8 mouse cellular contexts compared by ENCODE assay signal in the genomic region with DNA sequence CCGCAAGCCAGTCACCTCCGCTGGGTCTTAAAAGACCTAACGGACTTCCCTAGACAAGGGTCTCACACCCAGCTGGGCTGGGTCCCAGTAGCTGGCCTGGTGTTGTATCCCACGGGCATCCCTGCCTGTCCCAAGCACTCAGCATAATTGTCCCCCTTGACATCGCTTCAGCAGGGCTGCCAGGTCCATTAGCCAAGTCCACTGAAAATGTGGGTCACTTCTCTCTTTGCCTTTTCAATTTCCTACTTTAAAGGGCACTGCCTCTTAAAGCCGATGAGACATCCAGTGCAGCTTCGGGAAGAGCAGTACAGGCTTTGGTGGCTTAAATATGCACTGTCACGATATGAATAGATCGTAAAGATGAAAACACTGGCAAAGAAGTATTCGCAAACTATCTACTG. TPM values are rescaled to one million over a fixed set of nuclear protein-coding genes. Genes with fewer than 3 reads are reported as not detected.
DNase-seq lines count a peak whose midpoint lies in the region; ATAC-seq and TF ChIP-seq lines count a peak whose summit lies in the region.
"Had no signal": no experiment of that assay in that cellular context is flagged by ENCODE, and none has a peak within 500 bp of the region (broad histone marks: within the 10 kb centered on the region; RNA-seq: fewer than 3 reads in every experiment).

No protein-coding gene starts in this region.

- no peaks in the 10 kb centered on the region for H3K27me3 ChIP-seq in lung, postnatal 0 days (replicated peaks; ENCODE audit: insufficient read depth, low read length)
- H3K27me3 ChIP-seq in embryonic facial prominence, embryonic 13.5 days: no peaks in the 10 kb centered on the region
- H3K27me3 ChIP-seq in hindbrain, embryonic 13.5 days: 0 out of 2 replicates have a peak, but pooled peaks cover 3% of the 10 kb centered on the region
- H3K27me3 ChIP-seq in kidney, embryonic 16.5 days (ENCODE audit: insufficient read depth, low read length): no peaks in the 10 kb centered on the region

- WGBS in lung, postnatal 0 days: 59% methylated on average over 10 of the region's 10 CpGs
- 67% methylated on average over 10 of the region's 10 CpGs for WGBS in embryonic facial prominence, embryonic 13.5 days
- WGBS in hindbrain, embryonic 13.5 days: 64% methylated on average over 10 of the region's 10 CpGs
- 24% methylated on average over 10 of the region's 10 CpGs for WGBS in olfactory bulb, adult 2 months
- WGBS in kidney, embryonic 16.5 days: 60% methylated on average over 10 of the region's 10 CpGs

- no peaks in the 10 kb centered on the region for H3K36me3 ChIP-seq in lung, postnatal 0 days (ENCODE audit: insufficient read depth, low read length)
- no peaks in the 10 kb centered on the region for H3K36me3 ChIP-seq in embryonic facial prominence, embryonic 13.5 days
- no peaks in the 10 kb centered on the region for H3K36me3 ChIP-seq in hindbrain, embryonic 13.5 days
- H3K36me3 ChIP-seq in kidney, embryonic 16.5 days (ENCODE audit: insufficient read depth, low read length): no peaks in the 10 kb centered on the region

- no peaks in the 10 kb centered on the region for H3K9me3 ChIP-seq in lung, postnatal 0 days (ENCODE audit: low read length)
- no peaks in the 10 kb centered on the region for H3K9me3 ChIP-seq in embryonic facial prominence, embryonic 13.5 days
- H3K9me3 ChIP-seq in hindbrain, embryonic 13.5 days: no peaks in the 10 kb centered on the region
- no peaks in the 10 kb centered on the region for H3K9me3 ChIP-seq in kidney, embryonic 16.5 days (ENCODE audit: low read length)
- H3K9me3 ChIP-seq: megakaryocyte, embryonic 14.5 days had no signal

- no peak for ATAC-seq in lung, postnatal 0 days
- no peak for ATAC-seq in embryonic facial prominence, embryonic 13.5 days (ENCODE audit: insufficient number of reproducible peaks, insufficient read depth, low FRiP score, low TSS enrichment, low read depth)
- ATAC-seq in hindbrain, embryonic 13.5 days (ENCODE audit: low FRiP score): no peak
- ATAC-seq in kidney, embryonic 16.5 days (ENCODE audit: low FRiP score, low TSS enrichment): no peak

- no peak for DNase-seq in lung, postnatal 0 days (ENCODE audit: low spot score)
- DNase-seq in lung, postnatal 4 days: no peak
- DNase-seq in urinary bladder, adult 2 months (ENCODE audit: low spot score): no peak

- TF ChIP-seq EP300 in lung, postnatal 0 days (IDR thresholded peaks at IDR 0.05): no peak

- no peaks in the 10 kb centered on the region for H3K4me1 ChIP-seq in lung, postnatal 0 days (ENCODE audit: insufficient read depth, low read depth, low read length)
- no peaks in the 10 kb centered on the region for H3K4me1 ChIP-seq in embryonic facial prominence, embryonic 13.5 days
- peaks cover 6% of the 10 kb centered on the region; the same call in 1 of the 2 replicates for H3K4me1 ChIP-seq in hindbrain, embryonic 13.5 days (replicated peaks)
- H3K4me1 ChIP-seq in olfactory bulb, adult 2 months (ENCODE audit: control insufficient read depth, insufficient read depth, low read length): peaks cover 6% of the 10 kb centered on the region
- H3K4me1 ChIP-seq in kidney, embryonic 16.5 days (ENCODE audit: insufficient read depth, low read length): no peaks in the 10 kb centered on the region

- no peak overlapping the region for H3K4me3 ChIP-seq in lung, postnatal 0 days (ENCODE audit: low read depth, low read length)
- H3K4me3 ChIP-seq in embryonic facial prominence, embryonic 13.5 days: no peak overlapping the region
- H3K4me3 ChIP-seq in hindbrain, embryonic 13.5 days: no peak overlapping the region
- peak overlapping the region; percentile 23 for H3K4me3 ChIP-seq in olfactory bulb, adult 2 months (ENCODE audit: insufficient read depth, low read depth, low read length)
- no peak overlapping the region for H3K4me3 ChIP-seq in kidney, embryonic 16.5 days (ENCODE audit: low read length)
- H3K4me3 ChIP-seq: megakaryocyte, embryonic 14.5 days had no signal

- 0 out of 2 replicates have a peak overlapping the region, but pooled peaks have one; percentile 9 for H3K4me2 ChIP-seq in lung, postnatal 0 days (replicated peaks; ENCODE audit: low read depth, low read length)
- H3K4me2 ChIP-seq in embryonic facial prominence, embryonic 13.5 days: peak overlapping the region; percentile 26
- H3K4me2 ChIP-seq in hindbrain, embryonic 13.5 days: 0 out of 2 replicates have a peak overlapping the region, but pooled peaks have one; percentile 15
- no peak overlapping the region; the same call in 1 of the 2 replicates for H3K4me2 ChIP-seq in kidney, embryonic 16.5 days (replicated peaks; ENCODE audit: low read depth, low read length)

- TF ChIP-seq CTCF in lung, postnatal 0 days (IDR thresholded peaks at IDR 0.05): no peak
- TF ChIP-seq CTCF in olfactory bulb, adult 2 months (IDR thresholded peaks at IDR 0.05; ENCODE audit: insufficient read depth, low read depth, low read length): no peak

- TF ChIP-seq POLR2A in olfactory bulb, adult 2 months (IDR thresholded peaks at IDR 0.05; ENCODE audit: insufficient read depth, low read depth, low read length): no peak

- no peak overlapping the region for H3K9ac ChIP-seq in lung, postnatal 0 days (replicated peaks; ENCODE audit: low read depth)
- 0 out of 2 replicates have a peak overlapping the region, but pooled peaks have one; percentile 4 for H3K9ac ChIP-seq in embryonic facial prominence, embryonic 13.5 days
- H3K9ac ChIP-seq in hindbrain, embryonic 13.5 days: 0 out of 2 replicates have a peak overlapping the region, but pooled peaks have one; percentile 21
- no peak overlapping the region for H3K9ac ChIP-seq in kidney, embryonic 16.5 days (replicated peaks; ENCODE audit: low read length)

- no peak overlapping the region for H3K27ac ChIP-seq in lung, postnatal 0 days (ENCODE audit: low read length)
- H3K27ac ChIP-seq in embryonic facial prominence, embryonic 13.5 days: no peak overlapping the region
- no peak overlapping the region for H3K27ac ChIP-seq in hindbrain, embryonic 13.5 days
- H3K27ac ChIP-seq in olfactory bulb, adult 2 months (ENCODE audit: insufficient read depth, low read depth, low read length): 0 out of 2 replicates have a peak overlapping the region, but pooled peaks have one; percentile 14
- H3K27ac ChIP-seq in kidney, embryonic 16.5 days (ENCODE audit: low read length): no peak overlapping the region

RNA-seq across cellular contexts. Expression of a gene that starts 7.6 kb away (rescaled TPM):
- 44.1 and 44.2 TPM in 2 replicates for polyA plus RNA-seq in lung, postnatal 0 days (2015; fragmentation: Nextera tagmentation; extraction: Ambion mirVana)
- polyA plus RNA-seq in embryonic facial prominence, embryonic 13.5 days (2015; fragmentation: Nextera tagmentation; extraction: Ambion mirVana): 21.9 and 25.1 TPM in 2 replicates
- polyA plus RNA-seq in hindbrain, embryonic 13.5 days (2015; fragmentation: Nextera tagmentation; extraction: Ambion mirVana): 36.7 and 37.8 TPM in 2 replicates
- not detected in 2 replicates for polyA plus RNA-seq in olfactory bulb, adult 2 months (2012; ENCODE audit: insufficient read depth, insufficient read length, low replicate concordance, missing spikeins)
- polyA plus RNA-seq in urinary bladder, adult 2 months (2012; rRNA removed): 33.1 and 35.0 TPM in 2 replicates
- 34.9 and 36.5 TPM in 2 replicates for polyA plus RNA-seq in kidney, embryonic 16.5 days (2015; fragmentation: Nextera tagmentation; extraction: Ambion mirVana)

Comparison
In these comparisons a context has a peak if more than half of its experiments do, and no peak if none do; other contexts are left out.
1. H3K9ac ChIP-seq: peak in embryonic facial prominence, embryonic 13.5 days (single experiment) and hindbrain, embryonic 13.5 days (single experiment); none in lung, postnatal 0 days (single experiment) and kidney, embryonic 16.5 days (single experiment).